Mouse (Mus musculus) E14TG2a.4 (cell line): ENCODE measurements around the gene Slc38a6.

ENCODE experiments used
- H3K27me3 ChIP-seq: 2 replicates; pipeline ENCODE4 v1.6.1; 2014; ENCODE audit warnings: low read length, control low read depth; ENCODE audit not compliant: insufficient read depth
- H3K36me3 ChIP-seq: 2 replicates; pipeline ENCODE4 v1.6.1; 2014; ENCODE audit warnings: low read length, control low read depth; ENCODE audit not compliant: insufficient read depth
- H3K4me1 ChIP-seq: replicated peaks from 2 replicates; pipeline ENCODE4 v1.6.1; 2014; ENCODE audit warnings: low read depth, low read length, control low read depth
- H3K4me3 ChIP-seq: replicated peaks from 2 replicates; pipeline ENCODE4 v1.5.1; 2014; ENCODE audit warnings: mild to moderate bottlenecking, low read length
- H3K9me3 ChIP-seq: 2 replicates; pipeline ENCODE4 v1.6.1; 2014; ENCODE audit warnings: low read length, control low read depth
- CTCF ChIP-seq: conservative IDR thresholded peaks from 2 replicates; pipeline ENCODE4 v1.5.1; 2014; ENCODE audit warnings: low read length
- NANOG ChIP-seq: IDR thresholded peaks from 2 replicates; pipeline ENCODE4 v1.6.1; 2014; ENCODE audit warnings: borderline replicate concordance, low read length, mixed read lengths
- POU5F1 ChIP-seq: IDR thresholded peaks from 2 replicates; pipeline ENCODE4 v1.6.1; 2014; ENCODE audit warnings: low read length, borderline replicate concordance

Slc38a6 gene

DNA sequence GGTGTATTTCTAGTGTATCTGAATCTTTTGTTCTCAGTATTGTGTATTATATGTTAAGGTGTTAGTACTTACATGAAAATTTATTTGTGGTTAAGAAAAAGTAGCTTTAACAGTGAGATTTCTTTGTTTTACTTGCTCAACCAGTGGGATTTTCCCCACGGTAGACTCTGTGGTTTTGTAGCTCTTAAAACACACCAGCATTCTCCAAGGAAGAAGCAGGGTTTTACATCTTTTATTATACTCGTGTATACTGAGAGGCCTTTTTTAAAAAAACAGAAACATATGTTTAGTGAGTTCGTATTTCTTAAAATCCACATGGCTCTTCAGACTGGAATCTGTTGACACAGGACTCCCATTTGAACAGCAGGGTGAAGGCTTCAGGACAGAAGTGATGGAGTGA, 40.8 kb downstream of the Slc38a6 start:
- peaks cover 8% of the 10 kb centered on the region for H3K4me1 ChIP-seq
- H3K27me3 ChIP-seq, result no peaks in the 10 kb centered on the region
- H3K36me3 ChIP-seq, result 0 out of 2 replicates have a peak, but pooled peaks cover 4% of the 10 kb centered on the region
- H3K9me3 ChIP-seq, result no peaks in the 10 kb centered on the region
- TF ChIP-seq CTCF (no peak), POU5F1 (no peak), NANOG (no peak)
- no peak overlapping the region for H3K4me3 ChIP-seq

GRCm38 (mm10) chr12:73328448-73329167, 42.0 kb downstream of the Slc38a6 start:
- Histone ChIP-seq H3K27me3 (no peaks in the 10 kb centered on the region), H3K4me1 (no peaks in the 10 kb centered on the region), H3K4me3 (no peak overlapping the region), H3K9me3 (no peaks in the 10 kb centered on the region), H3K36me3 (0 out of 2 replicates have a peak, but pooled peaks cover 4% of the 10 kb centered on the region)
- no peak for TF ChIP-seq CTCF
- TF ChIP-seq NANOG, result no peak
- no peak for TF ChIP-seq POU5F1

DNA sequence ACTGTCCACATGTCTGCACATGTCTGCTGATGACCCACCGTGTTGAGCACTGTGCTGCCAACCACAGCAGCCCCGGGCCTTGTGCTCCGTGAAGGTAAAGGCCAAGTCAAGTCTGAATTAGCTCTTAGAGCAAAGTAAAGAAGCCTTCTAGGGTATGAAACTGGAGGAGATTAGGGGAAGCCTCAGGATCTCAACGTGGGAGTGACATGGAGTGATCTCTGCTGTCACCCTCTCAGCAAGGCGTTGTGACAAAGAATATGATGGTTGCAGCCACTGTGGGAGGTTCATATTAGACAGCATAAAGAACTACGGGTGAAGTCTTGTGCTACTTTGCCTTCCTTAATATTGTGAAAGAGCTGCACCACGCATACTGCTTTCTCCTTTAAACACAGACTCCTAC, 43.7 kb downstream of the Slc38a6 start:
- Histone ChIP-seq H3K27me3 (no peaks in the 10 kb centered on the region), H3K36me3 (peaks cover 4% of the 10 kb centered on the region; the same call in 1 of the 2 replicates), H3K4me3 (no peak overlapping the region), H3K4me1 (no peaks in the 10 kb centered on the region), H3K9me3 (no peaks in the 10 kb centered on the region)
- TF ChIP-seq NANOG (no peak), POU5F1 (no peak), CTCF (no peak)

- H3K36me3 ChIP-seq, result no peaks in the 10 kb centered on the region; the same call in 1 of the 2 replicates
- H3K9me3 ChIP-seq, result no peaks in the 10 kb centered on the region
- H3K4me3 ChIP-seq, result no peak overlapping the region
- H3K4me1 ChIP-seq, result no peaks in the 10 kb centered on the region
- H3K27me3 ChIP-seq, result no peaks in the 10 kb centered on the region
- no peak for TF ChIP-seq NANOG
- TF ChIP-seq POU5F1, result no peak
- no peak for TF ChIP-seq CTCF
Measured at GRCm38 (mm10) chr12:73332701-73333100, 46.1 kb downstream of the Slc38a6 start.

DNA sequence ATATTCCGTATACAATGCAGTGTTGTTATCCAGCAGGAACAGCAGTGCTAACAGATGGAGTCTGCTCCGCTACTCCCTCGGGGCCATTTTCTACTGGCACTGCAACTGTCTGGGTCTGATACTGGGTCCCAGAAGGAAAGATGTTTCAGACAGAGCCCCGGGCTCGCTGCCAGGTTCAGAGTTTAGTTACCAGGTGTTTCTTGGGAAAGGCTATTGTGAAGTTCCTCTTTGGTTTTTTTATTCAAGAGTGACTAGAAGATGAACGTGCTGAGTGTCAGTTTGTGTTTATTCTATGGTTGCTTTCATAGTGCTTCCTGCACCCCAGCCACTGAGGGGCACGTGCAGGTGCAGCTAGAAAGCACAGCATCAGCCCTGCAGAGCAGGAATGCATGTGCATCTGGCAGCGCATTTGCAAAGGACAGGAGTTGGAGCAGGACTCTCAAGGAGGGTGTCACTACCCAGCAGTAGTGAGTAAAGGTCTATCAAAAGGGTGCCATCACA, 47.5 kb downstream of the Slc38a6 start:
- Histone ChIP-seq H3K27me3 (no peaks in the 10 kb centered on the region), H3K4me1 (no peaks in the 10 kb centered on the region), H3K4me3 (no peak overlapping the region), H3K36me3 (no peaks in the 10 kb centered on the region; the same call in 1 of the 2 replicates), H3K9me3 (no peaks in the 10 kb centered on the region)
- no peak for TF ChIP-seq NANOG
- TF ChIP-seq CTCF, result no peak
- no peak for TF ChIP-seq POU5F1

GRCm38 (mm10) chr12:73337127-73337526, 50.5 kb downstream of the Slc38a6 start:
- Histone ChIP-seq H3K4me3 (no peak overlapping the region), H3K27me3 (no peaks in the 10 kb centered on the region), H3K9me3 (no peaks in the 10 kb centered on the region), H3K4me1 (peaks cover 14% of the 10 kb centered on the region), H3K36me3 (no peaks in the 10 kb centered on the region; the same call in 1 of the 2 replicates)
- no peak for TF ChIP-seq CTCF
- no peak for TF ChIP-seq NANOG
- TF ChIP-seq POU5F1, result no peak

DNA sequence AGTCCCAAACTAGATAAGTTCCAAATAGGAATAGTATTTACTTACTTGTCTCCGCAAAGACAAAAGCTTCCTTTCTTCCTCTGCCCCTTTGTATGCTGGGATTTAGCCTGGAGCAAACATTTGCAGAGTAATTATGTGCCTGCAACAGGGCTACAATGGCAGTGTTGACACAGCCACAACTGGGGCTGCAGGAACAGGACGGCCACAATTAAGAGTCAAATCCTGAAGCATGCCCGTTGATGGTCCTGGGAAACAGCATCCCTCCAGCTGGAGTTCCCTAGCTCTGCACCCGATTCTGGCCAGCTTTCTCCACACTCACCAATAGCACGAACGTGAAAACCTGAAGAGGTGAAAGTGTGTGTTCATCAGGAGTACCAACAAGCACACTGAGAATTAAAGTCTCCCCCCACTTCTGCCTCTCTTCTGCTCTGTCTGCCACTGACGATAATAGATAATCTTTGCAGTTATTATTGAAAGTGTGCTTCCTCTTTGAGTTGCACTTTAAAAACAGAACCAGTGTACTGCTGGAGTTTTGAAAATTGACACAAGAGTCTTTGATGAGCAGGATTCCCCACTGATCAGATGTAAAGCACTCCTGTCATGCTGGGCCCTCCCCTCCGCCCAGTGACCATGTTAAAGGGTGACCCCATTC, 54.2 kb downstream of the Slc38a6 start:
- no peaks in the 10 kb centered on the region for H3K9me3 ChIP-seq
- TF ChIP-seq CTCF (no peak), POU5F1 (no peak)
- H3K36me3 ChIP-seq, result peaks cover 6% of the 10 kb centered on the region; the same call in 1 of the 2 replicates
- peaks cover 19% of the 10 kb centered on the region for H3K4me1 ChIP-seq
- H3K4me3 ChIP-seq, result no peak overlapping the region
- no peaks in the 10 kb centered on the region for H3K27me3 ChIP-seq

DNA sequence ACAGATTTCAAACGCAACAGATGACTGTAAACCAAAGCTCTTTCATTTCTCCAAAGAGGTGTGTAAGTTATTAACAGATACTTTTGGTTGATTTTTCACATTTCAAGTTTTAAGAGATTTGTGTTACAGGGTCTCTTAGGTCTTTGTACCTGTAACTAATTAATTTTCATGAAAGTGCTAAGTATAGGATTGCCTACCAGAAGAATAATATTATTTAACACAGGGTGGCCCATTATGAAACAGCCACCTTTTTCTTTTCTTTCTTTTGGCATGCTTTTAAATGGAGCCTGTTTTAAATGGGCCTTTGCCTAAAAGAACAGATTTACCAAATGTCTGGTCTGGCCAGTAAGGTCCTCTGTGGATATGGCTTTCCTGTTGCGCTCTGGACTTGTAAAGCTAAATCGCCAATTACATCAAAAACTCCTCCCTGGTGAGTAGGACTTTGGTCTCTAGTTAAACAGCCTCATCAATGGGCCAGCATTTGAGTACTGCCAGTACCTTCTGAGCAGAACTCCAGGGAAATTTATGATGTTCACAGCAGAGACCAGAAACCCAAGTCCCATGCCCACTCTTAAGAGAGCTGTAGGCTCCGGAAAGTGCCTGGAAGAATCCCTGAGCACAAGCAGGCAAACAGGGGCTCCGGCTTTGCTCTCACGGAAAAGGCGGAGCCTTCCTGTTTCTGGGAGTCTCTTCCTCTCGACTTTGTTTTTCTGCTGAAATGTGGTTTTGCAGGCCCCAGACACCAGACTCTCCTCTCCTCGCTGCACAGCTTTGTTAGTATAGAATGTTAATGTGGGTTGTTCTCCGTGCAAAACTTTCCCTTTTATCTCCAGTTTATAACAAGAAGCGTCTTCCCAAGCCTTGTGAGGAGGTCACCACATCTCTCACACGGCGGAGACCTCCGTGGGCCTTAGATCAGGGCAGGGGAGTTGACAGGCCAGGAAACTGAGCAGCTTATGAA, 55.4 kb downstream of the Slc38a6 start:
- Histone ChIP-seq H3K36me3 (peaks cover 6% of the 10 kb centered on the region; the same call in 1 of the 2 replicates), H3K4me1 (peaks cover 22% of the 10 kb centered on the region), H3K4me3 (peak overlapping the region; percentile 41), H3K27me3 (no peaks in the 10 kb centered on the region), H3K9me3 (no peaks in the 10 kb centered on the region)
- TF ChIP-seq NANOG, result no peak
- TF ChIP-seq CTCF, result no peak
- no peak for TF ChIP-seq POU5F1
